Mouse (Mus musculus) hindbrain, embryonic 16.5 days (tissue): ENCODE data around the gene Ptk6. TPM values are rescaled to one million over a fixed set of nuclear protein-coding genes. Genes with fewer than 3 reads are reported as not detected.

Experiments used
- ATAC-seq: fragments of 200-750 bp; cut with Nextera tagmentation; 2 replicates; pipeline ENCODE4 v1.8.0; 2017; ENCODE audit warnings: moderate TSS enrichment, moderate library complexity
- H3K27ac ChIP-seq: fragments of 300-500 bp; sonication (generic); 2 replicates; pipeline ENCODE4 v1.5.1; 2014; ENCODE audit warnings: low read depth, mild to moderate bottlenecking, control low read depth, low read length, moderate library complexity
- H3K27me3 ChIP-seq: fragments of 300-500 bp; sonication (generic); replicated peaks from 2 replicates; pipeline ENCODE4 v1.6.1; 2014; ENCODE audit warnings: low read length; ENCODE audit not compliant: control insufficient read depth, insufficient read depth
- H3K36me3 ChIP-seq: fragments of 300-500 bp; sonication (generic); 2 replicates; pipeline ENCODE4 v1.6.1; 2014; ENCODE audit warnings: mild to moderate bottlenecking, low read length, moderate library complexity, mixed read lengths; ENCODE audit not compliant: control insufficient read depth, insufficient read depth
- H3K4me1 ChIP-seq: fragments of 300-500 bp; sonication (generic); 2 replicates; pipeline ENCODE4 v1.6.1; 2014; ENCODE audit warnings: low read depth, low read length; ENCODE audit not compliant: control insufficient read depth, insufficient read depth
- H3K4me2 ChIP-seq: fragments of 300-500 bp; sonication (generic); 2 replicates; pipeline ENCODE4 v1.6.1; 2014; ENCODE audit warnings: mild to moderate bottlenecking, low read length, control low read depth, moderate library complexity
- H3K4me3 ChIP-seq: fragments of 300-500 bp; sonication (generic); 2 replicates; pipeline ENCODE4 v1.5.1; 2014; ENCODE audit warnings: mild to moderate bottlenecking, low read length, control low read depth, moderate library complexity
- H3K9ac ChIP-seq: fragments of 300-500 bp; sonication (generic); 2 replicates; pipeline ENCODE4 v1.6.1; 2014; ENCODE audit warnings: low read depth, mild to moderate bottlenecking, control low read depth, low read length, moderate library complexity
- H3K9me3 ChIP-seq: fragments of 300-500 bp; sonication (generic); 2 replicates; pipeline ENCODE4 v1.6.1; 2014; ENCODE audit warnings: mild to moderate bottlenecking, low read length, moderate library complexity; ENCODE audit not compliant: control insufficient read depth
- WGBS: fragments of 180-500 bp; shearing (Covaris S2); extraction: QIAGEN DNeasy Blood & Tissue Kit; methylation state at CpG from one replicate; pipeline ENCODE4 v1.1.7; 2014; 5-methylcytosine and 5-hydroxymethylcytosine counted together
- polyA plus RNA-seq: library from polyadenylated mRNA; unstranded; fragments of >200 nt; fragmentation: Nextera tagmentation; extraction: Ambion mirVana; gene quantifications from 2 replicates; pipeline ENCODE4 v1.2.1, GENCODE M21; 2015

Ptk6 gene
- not detected in 2 replicates for polyA plus RNA-seq

DNA sequence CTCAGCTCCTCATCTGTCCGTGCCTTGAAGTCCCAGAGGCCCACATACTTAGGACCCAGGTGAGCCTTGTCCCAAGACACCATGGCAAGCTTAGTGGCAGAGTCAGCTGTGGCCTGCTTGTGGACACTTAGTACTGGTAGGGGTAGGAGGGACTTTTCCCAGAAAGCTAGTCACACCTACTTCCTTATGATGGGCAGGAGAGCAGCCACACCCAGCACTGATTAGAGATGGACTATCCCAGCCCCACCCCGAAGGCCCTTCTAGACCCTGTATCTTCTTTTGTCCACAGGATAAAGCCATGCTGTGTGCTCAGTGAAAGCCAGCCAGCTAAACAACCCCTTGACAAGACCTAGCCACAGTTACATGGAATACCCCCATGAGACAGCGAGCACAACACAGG is at the start of gene Ptk6:
TSS of gene Ptk6 (minus strand) at position 368 of the 400 bp plus-strand sequence.
- Histone ChIP-seq H3K4me2 (no peak within 1 kb of the TSS), H3K9me3 (no peaks in the 10 kb centered on the region), H3K4me3 (no peak within 1 kb of the TSS), H3K4me1 (no peaks in the 10 kb centered on the region), H3K27me3 (no peaks in the 10 kb centered on the region), H3K36me3 (no peaks in the 10 kb centered on the region), H3K9ac (no peak within 1 kb of the TSS), H3K27ac (no peak within 1 kb of the TSS)
- no peak for ATAC-seq
- WGBS: 85% methylated on average over 3 of the region's 3 CpGs

DNA sequence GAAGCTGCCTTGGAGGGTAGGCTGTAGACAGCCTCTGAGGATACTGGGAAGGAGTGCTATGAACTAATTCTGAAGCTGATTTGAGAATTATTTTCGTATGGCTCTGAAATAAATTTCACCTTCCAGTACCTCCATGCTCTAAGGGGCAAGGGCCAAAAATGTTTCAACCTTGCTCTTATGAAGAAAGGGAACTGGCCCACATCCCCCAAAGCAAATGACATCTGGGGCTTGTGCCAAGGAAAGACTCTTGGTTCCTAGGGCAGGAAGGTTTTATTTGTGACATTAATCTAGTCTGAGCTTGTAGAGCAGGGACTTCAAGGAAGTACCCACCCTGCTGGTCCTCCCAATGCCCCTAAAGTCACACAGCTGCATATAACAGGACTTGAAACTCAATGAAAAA is 49.3 kb upstream of the Ptk6 start:
- Histone ChIP-seq H3K4me3 (no peak overlapping the region), H3K9me3 (no peaks in the 10 kb centered on the region), H3K4me2 (no peak overlapping the region), H3K9ac (no peak overlapping the region), H3K27me3 (no peaks in the 10 kb centered on the region), H3K36me3 (peaks cover 37% of the 10 kb centered on the region), H3K4me1 (no peaks in the 10 kb centered on the region), H3K27ac (no peak overlapping the region)
- no peak for ATAC-seq
- 88% methylated on average over 1 of the region's 1 CpGs for WGBS

DNA sequence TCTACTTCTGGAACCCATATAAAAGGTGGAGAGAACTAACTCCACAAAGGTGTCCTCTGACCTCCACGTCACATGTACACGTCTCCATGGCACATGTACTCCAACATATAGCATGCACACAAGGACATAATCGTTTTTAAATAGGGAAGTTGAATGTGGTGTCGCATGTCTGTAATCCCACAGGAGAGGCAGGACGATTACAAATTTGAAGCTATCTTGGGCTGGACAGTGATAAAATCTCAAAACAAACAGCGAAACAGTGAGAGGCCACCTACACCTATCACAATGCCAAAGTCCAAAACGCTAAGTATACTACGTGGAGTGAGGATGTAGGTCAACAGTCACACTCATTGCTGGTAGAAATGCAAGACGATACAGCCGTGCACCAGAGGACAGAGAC is 46.6 kb upstream of the Ptk6 start:
- Histone ChIP-seq H3K27ac (no peak overlapping the region), H3K27me3 (no peaks in the 10 kb centered on the region), H3K9me3 (no peaks in the 10 kb centered on the region), H3K4me1 (no peaks in the 10 kb centered on the region), H3K9ac (no peak overlapping the region), H3K4me2 (no peak overlapping the region), H3K36me3 (peaks cover 20% of the 10 kb centered on the region), H3K4me3 (no peak overlapping the region)
- 88% methylated on average over 10 of the region's 10 CpGs for WGBS
- no peak for ATAC-seq

DNA sequence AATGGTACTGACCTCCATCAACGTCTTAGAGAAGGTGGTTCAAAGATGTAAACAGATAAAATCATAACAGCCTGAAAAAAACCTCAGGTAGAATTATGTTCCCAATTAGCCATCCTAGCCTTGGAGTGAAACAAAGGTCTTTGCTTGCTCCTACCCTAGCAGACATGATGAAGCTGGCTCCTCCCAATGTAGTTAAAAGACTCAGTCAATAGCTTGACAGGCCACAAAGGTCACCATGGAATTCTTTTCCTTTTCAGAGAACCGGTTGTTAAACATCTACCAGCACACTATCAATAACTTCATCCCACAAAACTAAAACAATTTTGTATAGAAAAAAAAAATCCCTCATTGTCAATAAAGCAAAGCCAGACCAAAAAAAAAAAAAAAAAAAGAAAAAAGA is 42.4 kb upstream of the Ptk6 start:
- Histone ChIP-seq H3K4me2 (no peak overlapping the region), H3K9ac (no peak overlapping the region), H3K27me3 (no peaks in the 10 kb centered on the region), H3K27ac (no peak overlapping the region), H3K4me3 (no peak overlapping the region), H3K36me3 (no peaks in the 10 kb centered on the region), H3K9me3 (no peaks in the 10 kb centered on the region), H3K4me1 (no peaks in the 10 kb centered on the region)
- WGBS: 14% methylated on average over 2 of the region's 2 CpGs
- no peak for ATAC-seq

DNA sequence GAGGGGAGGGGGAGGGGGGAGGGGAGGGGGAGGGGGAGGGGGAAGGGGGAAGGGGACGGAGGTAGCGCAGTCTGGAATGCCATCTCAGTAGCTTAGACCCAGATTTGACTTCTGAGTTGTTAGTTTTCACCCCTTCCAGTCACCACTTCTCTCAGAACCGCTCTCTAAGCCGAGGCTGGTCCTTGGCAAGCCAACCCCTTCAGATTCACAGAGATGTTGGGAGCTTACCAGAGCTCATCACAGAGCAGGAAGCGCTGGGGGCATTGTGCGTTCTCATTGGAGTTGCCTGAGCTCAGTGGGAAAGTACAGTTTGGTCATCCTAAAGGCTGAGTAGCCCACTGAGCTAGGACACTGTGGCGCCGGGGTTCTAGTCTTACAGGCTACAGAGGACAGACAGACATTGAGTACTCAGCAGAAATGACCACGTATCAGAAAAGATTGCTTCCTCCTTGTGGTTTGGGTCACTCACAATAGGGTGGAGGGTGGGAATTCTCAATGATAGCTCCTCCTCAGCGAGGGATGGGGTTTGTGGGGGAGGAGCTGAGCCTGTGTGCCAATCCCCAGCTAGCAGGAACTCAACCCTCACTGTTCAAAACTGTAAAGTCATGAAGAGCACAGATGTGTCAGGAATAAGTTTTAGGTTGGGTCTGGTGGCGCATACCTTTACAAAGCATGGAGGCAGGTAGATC is 41.3 kb upstream of the Ptk6 start:
- no peaks in the 10 kb centered on the region for H3K36me3 ChIP-seq
- no peaks in the 10 kb centered on the region for H3K9me3 ChIP-seq
- H3K4me2 ChIP-seq: no peak overlapping the region
- no peak overlapping the region for H3K27ac ChIP-seq
- no peak for ATAC-seq
- no peaks in the 10 kb centered on the region for H3K4me1 ChIP-seq
- WGBS: 47% methylated on average over 11 of the region's 11 CpGs
- H3K9ac ChIP-seq: no peak overlapping the region
- H3K27me3 ChIP-seq: no peaks in the 10 kb centered on the region
- H3K4me3 ChIP-seq: no peak overlapping the region

DNA sequence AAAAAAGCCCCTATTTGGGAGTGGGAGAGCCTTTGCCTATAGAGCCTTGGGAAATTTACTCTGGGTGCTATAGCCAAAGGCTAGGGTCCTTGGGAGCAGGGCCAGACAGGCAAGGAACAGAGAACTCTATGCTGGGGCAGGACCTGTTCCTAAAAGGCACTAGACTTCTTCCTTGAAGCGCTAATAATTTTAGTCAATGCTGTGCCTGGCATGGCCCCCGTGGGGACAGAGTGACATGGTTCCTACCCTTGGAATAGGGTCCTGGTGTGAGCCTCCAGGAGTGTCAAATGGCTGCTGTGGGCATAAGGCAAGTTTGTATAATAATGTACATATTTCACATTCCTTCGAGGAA is 39.7 kb upstream of the Ptk6 start:
- no peak overlapping the region for H3K4me3 ChIP-seq
- no peaks in the 10 kb centered on the region for H3K4me1 ChIP-seq
- no peak overlapping the region for H3K9ac ChIP-seq
- H3K4me2 ChIP-seq: peak overlapping the region; percentile 46
- 69% methylated on average over 3 of the region's 3 CpGs for WGBS
- no peaks in the 10 kb centered on the region for H3K9me3 ChIP-seq
- no peak overlapping the region for H3K27ac ChIP-seq
- no peak for ATAC-seq
- H3K27me3 ChIP-seq: no peaks in the 10 kb centered on the region
- no peaks in the 10 kb centered on the region for H3K36me3 ChIP-seq

DNA sequence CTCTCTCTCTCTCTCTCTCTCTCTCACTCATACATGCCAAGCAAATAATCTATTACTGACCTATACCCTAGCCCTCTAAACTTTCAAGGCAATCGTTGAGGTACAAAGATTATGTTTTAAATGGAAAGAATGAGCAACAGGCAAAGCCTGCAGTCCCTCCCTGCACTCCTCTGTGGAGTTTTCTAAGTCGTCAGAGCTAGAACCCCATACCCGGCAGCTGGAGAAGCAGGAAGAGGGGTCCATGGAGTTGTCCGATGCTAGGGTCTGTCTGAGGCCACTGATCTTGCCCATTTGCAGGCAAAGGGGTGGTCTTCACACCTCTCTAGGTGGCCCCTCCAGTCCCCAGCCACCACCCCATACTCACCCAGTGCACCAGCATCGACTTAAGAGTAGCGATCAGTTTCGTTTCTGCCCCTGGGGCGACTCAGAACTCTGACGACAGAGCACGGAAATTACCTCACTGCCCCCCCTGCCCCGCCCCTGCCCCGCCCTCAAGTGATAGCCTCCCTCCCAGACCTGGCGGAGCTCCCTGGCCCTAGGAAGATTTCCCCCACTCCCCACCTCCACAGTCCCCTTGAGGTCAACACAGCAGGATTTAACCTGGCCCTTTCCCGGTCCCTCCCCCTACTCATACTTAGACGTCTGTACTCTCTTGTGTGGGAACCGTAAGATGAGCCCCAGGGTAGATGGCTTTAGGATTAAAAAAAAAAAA is 39.2 kb upstream of the Ptk6 start, which contains the start of gene Helz2:
TSS of gene Helz2 (minus strand) at position 426 of the 712 bp plus-strand sequence.
- H3K4me3 ChIP-seq: peak within 1 kb of the TSS; percentile 26
- H3K9me3 ChIP-seq: no peaks in the 10 kb centered on the region
- H3K4me1 ChIP-seq: no peaks in the 10 kb centered on the region
- WGBS: 16% methylated on average over 16 of the region's 16 CpGs
- H3K4me2 ChIP-seq: peak within 1 kb of the TSS; percentile 46
- H3K27me3 ChIP-seq: no peaks in the 10 kb centered on the region
- no peak for ATAC-seq
- peak within 1 kb of the TSS; percentile 9; the same call in 1 of the 2 replicates for H3K9ac ChIP-seq
- no peaks in the 10 kb centered on the region for H3K36me3 ChIP-seq
- no peak within 1 kb of the TSS for H3K27ac ChIP-seq

DNA sequence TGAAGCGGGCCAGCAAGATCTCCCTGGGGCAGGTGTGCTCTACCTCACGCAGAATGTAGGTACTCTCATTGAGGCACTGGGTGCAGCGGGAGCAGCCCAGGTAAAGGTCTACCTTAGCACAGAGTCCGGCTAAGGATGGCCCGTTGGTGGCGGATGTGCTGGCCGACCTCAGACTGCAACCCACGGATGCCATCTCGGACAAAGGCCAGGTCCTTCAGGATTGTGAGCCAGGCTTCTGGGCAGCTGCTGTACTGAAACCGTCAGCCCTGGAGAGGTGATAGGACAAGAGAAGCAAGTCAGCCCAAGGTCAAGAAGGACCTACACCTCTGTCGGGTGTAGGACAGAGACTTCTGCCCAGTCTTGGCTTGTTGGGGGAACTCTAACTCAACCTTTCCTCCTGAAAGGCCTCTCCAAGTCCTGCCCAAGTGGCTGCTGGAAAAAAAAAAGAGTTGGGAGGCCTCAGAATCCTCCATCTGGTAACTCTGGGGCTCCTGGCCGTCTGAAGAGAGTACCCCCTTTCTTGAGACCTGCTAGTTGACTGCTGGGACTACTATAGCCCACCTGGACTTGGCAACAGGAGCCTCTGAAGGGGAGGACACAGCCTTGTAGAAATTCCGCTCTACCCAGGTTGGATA is 38.3 kb upstream of the Ptk6 start:
- Histone ChIP-seq H3K4me2 (no peak overlapping the region), H3K4me1 (no peaks in the 10 kb centered on the region), H3K9ac (no peak overlapping the region), H3K27ac (no peak overlapping the region), H3K4me3 (no peak overlapping the region), H3K36me3 (no peaks in the 10 kb centered on the region), H3K27me3 (no peaks in the 10 kb centered on the region), H3K9me3 (no peaks in the 10 kb centered on the region)
- WGBS: 91% methylated on average over 13 of the region's 13 CpGs
- ATAC-seq: no peak

DNA sequence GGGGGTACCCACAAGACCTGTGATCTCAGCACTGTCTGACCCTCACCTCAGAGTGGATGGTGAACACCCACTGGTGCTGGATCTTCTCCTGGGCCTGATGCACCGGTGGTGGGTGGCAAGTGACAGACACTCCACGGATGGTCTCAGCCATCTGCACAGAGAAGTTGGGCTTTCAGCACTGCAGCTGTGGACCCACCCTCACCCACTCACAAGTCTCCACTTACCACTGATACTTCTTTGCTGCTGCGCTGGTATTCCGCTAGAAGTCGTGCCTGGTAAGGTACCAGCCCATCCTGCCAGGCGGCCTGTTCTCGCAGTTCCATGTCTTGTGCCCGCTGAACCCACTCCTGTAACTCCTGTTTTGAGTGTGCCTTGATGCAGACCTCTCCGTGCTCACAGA is 36.7 kb upstream of the Ptk6 start:
- Histone ChIP-seq H3K9me3 (no peaks in the 10 kb centered on the region), H3K36me3 (no peaks in the 10 kb centered on the region), H3K4me2 (no peak overlapping the region), H3K27ac (no peak overlapping the region), H3K4me3 (no peak overlapping the region), H3K27me3 (no peaks in the 10 kb centered on the region), H3K9ac (no peak overlapping the region), H3K4me1 (no peaks in the 10 kb centered on the region)
- WGBS: 93% methylated on average over 9 of the region's 9 CpGs
- ATAC-seq: no peak
